Mouse (Mus musculus) limb, embryonic 15.5 days (tissue): Measurements from ENCODE around the gene Fam189a1. TPM values are rescaled to one million over a fixed set of nuclear protein-coding genes. Genes with fewer than 3 reads are reported as not detected.

Experiments
- ATAC-seq: fragments of 200-750 bp; cut with Nextera tagmentation; 2 replicates; pipeline ENCODE4 v1.8.0; 2017; ENCODE audit warnings: low read depth, moderate TSS enrichment; ENCODE audit not compliant: insufficient number of reproducible peaks, low FRiP score, low TSS enrichment
- H3K27ac ChIP-seq: fragments of 300-500 bp; sonication (generic); 2 replicates; pipeline ENCODE4 v1.5.1; 2015; ENCODE audit warnings: moderate library complexity, mild to moderate bottlenecking, inconsistent platforms
- H3K27me3 ChIP-seq: fragments of 300-500 bp; sonication (generic); 2 replicates; pipeline ENCODE4 v1.6.1; 2015; ENCODE audit warnings: inconsistent platforms
- H3K36me3 ChIP-seq: fragments of 300-500 bp; sonication (generic); 2 replicates; pipeline ENCODE4 v1.6.1; 2015; ENCODE audit warnings: inconsistent platforms
- H3K4me1 ChIP-seq: fragments of 300-500 bp; sonication (generic); 2 replicates; pipeline ENCODE4 v1.6.1; 2015; ENCODE audit warnings: inconsistent platforms
- H3K4me2 ChIP-seq: fragments of 300-500 bp; sonication (generic); 2 replicates; pipeline ENCODE4 v1.6.1; 2015; ENCODE audit warnings: mild to moderate bottlenecking, inconsistent platforms
- H3K4me3 ChIP-seq: fragments of 300-500 bp; sonication (generic); 2 replicates; pipeline ENCODE4 v1.5.1; 2015; ENCODE audit warnings: mild to moderate bottlenecking, inconsistent platforms
- H3K9ac ChIP-seq: fragments of 300-500 bp; sonication (generic); 2 replicates; pipeline ENCODE4 v1.6.1; 2015; ENCODE audit warnings: inconsistent platforms
- H3K9me3 ChIP-seq: fragments of 300-500 bp; sonication (generic); 2 replicates; pipeline ENCODE4 v1.6.1; 2016; ENCODE audit warnings: inconsistent platforms
- WGBS: fragments of 180-500 bp; shearing (Covaris S2); methylation state at CpG from one replicate; pipeline ENCODE4 v1.1.7; 2015; 5-methylcytosine and 5-hydroxymethylcytosine counted together
- polyA plus RNA-seq: library from polyadenylated mRNA; unstranded; fragments of >200 nt; fragmentation: Nextera tagmentation; extraction: Ambion mirVana; gene quantifications from 2 replicates; pipeline ENCODE4 v1.2.1, GENCODE M21; 2015

Gene Fam189a1
- polyA plus RNA-seq, 1 experiment from 2014 or later, result 4.9 TPM

- H3K4me1 ChIP-seq, result peaks cover 11% of the 10 kb centered on the region
- no peak overlapping the region for H3K4me3 ChIP-seq
- no peaks in the 10 kb centered on the region for H3K27me3 ChIP-seq
- H3K9ac ChIP-seq, result no peak overlapping the region
- no peaks in the 10 kb centered on the region for H3K36me3 ChIP-seq
- no peak for ATAC-seq
- H3K9me3 ChIP-seq, result no peaks in the 10 kb centered on the region
- WGBS, result 74% methylated on average over 1 of the region's 1 CpGs
- H3K4me2 ChIP-seq, result peak overlapping the region; percentile 43; the same call in 1 of the 2 replicates
- H3K27ac ChIP-seq, result no peak overlapping the region
Measured at GRCm38 (mm10) chr7:64840576-64840895, 315.8 kb downstream of the Fam189a1 start.

GRCm38 (mm10) chr7:64839801-64840575 is 316.4 kb downstream of the Fam189a1 start:
- peaks cover 11% of the 10 kb centered on the region for H3K4me1 ChIP-seq
- peak overlapping the region; percentile 21 for H3K4me3 ChIP-seq
- H3K9me3 ChIP-seq, result no peaks in the 10 kb centered on the region
- peak; percentile 72 for ATAC-seq
- WGBS, result 3% methylated on average over 21 of the region's 21 CpGs
- peak overlapping the region; percentile 43 for H3K4me2 ChIP-seq
- no peaks in the 10 kb centered on the region for H3K36me3 ChIP-seq
- no peak overlapping the region for H3K9ac ChIP-seq
- H3K27ac ChIP-seq, result no peak overlapping the region
- H3K27me3 ChIP-seq, result no peaks in the 10 kb centered on the region

GRCm38 (mm10) chr7:64839281-64839680 is 317.1 kb downstream of the Fam189a1 start:
- Histone ChIP-seq H3K9me3 (no peaks in the 10 kb centered on the region), H3K4me1 (peaks cover 11% of the 10 kb centered on the region), H3K36me3 (no peaks in the 10 kb centered on the region), H3K4me2 (no peak overlapping the region), H3K27me3 (no peaks in the 10 kb centered on the region), H3K9ac (no peak overlapping the region), H3K27ac (no peak overlapping the region), H3K4me3 (no peak overlapping the region)
- ATAC-seq, result no peak
- WGBS, result 51% methylated on average over 2 of the region's 2 CpGs

GRCm38 (mm10) chr7:64830214-64830995 is 326.0 kb downstream of the Fam189a1 start:
- Histone ChIP-seq H3K36me3 (no peaks in the 10 kb centered on the region), H3K4me2 (no peak overlapping the region), H3K4me1 (no peaks in the 10 kb centered on the region), H3K9ac (no peak overlapping the region), H3K27me3 (no peaks in the 10 kb centered on the region), H3K9me3 (no peaks in the 10 kb centered on the region), H3K27ac (no peak overlapping the region), H3K4me3 (no peak overlapping the region)
- ATAC-seq, result no peak
- 40% methylated on average over 5 of the region's 5 CpGs for WGBS

- Histone ChIP-seq H3K27ac (no peak overlapping the region), H3K36me3 (no peaks in the 10 kb centered on the region), H3K4me2 (no peak overlapping the region), H3K27me3 (no peaks in the 10 kb centered on the region), H3K4me1 (no peaks in the 10 kb centered on the region), H3K9me3 (no peaks in the 10 kb centered on the region), H3K9ac (no peak overlapping the region), H3K4me3 (no peak overlapping the region)
- ATAC-seq, result no peak
- WGBS, result 81% methylated on average over 5 of the region's 5 CpGs
Measured at GRCm38 (mm10) chr7:64821081-64821480, 335.3 kb downstream of the Fam189a1 start.

GRCm38 (mm10) chr7:64819683-64820082 is 336.7 kb downstream of the Fam189a1 start:
- Histone ChIP-seq H3K9me3 (no peaks in the 10 kb centered on the region), H3K27ac (no peak overlapping the region), H3K9ac (no peak overlapping the region), H3K27me3 (no peaks in the 10 kb centered on the region), H3K4me3 (no peak overlapping the region), H3K4me2 (no peak overlapping the region), H3K4me1 (no peaks in the 10 kb centered on the region), H3K36me3 (no peaks in the 10 kb centered on the region)
- ATAC-seq, result no peak
- 68% methylated on average over 9 of the region's 9 CpGs for WGBS

GRCm38 (mm10) chr7:64808876-64809275 is 347.5 kb downstream of the Fam189a1 start:
- no peak overlapping the region for H3K4me2 ChIP-seq
- no peaks in the 10 kb centered on the region for H3K36me3 ChIP-seq
- H3K4me3 ChIP-seq, result no peak overlapping the region
- no peaks in the 10 kb centered on the region for H3K4me1 ChIP-seq
- WGBS, result 83% methylated on average over 6 of the region's 6 CpGs
- H3K9me3 ChIP-seq, result no peaks in the 10 kb centered on the region
- H3K27me3 ChIP-seq, result no peaks in the 10 kb centered on the region
- no peak for ATAC-seq
- no peak overlapping the region for H3K9ac ChIP-seq
- no peak overlapping the region for H3K27ac ChIP-seq

- H3K4me3 ChIP-seq, result no peak overlapping the region
- no peak for ATAC-seq
- no peaks in the 10 kb centered on the region; the same call in 1 of the 2 replicates for H3K4me1 ChIP-seq
- H3K9ac ChIP-seq, result no peak overlapping the region
- H3K9me3 ChIP-seq, result no peaks in the 10 kb centered on the region
- H3K27me3 ChIP-seq, result no peaks in the 10 kb centered on the region
- 43% methylated on average over 8 of the region's 8 CpGs for WGBS
- no peaks in the 10 kb centered on the region for H3K36me3 ChIP-seq
- H3K4me2 ChIP-seq, result no peak overlapping the region
- H3K27ac ChIP-seq, result no peak overlapping the region
Measured at GRCm38 (mm10) chr7:64805100-64805499, 351.3 kb downstream of the Fam189a1 start.

GRCm38 (mm10) chr7:64795554-64795953 is 360.8 kb downstream of the Fam189a1 start:
- Histone ChIP-seq H3K9ac (no peak overlapping the region), H3K27ac (no peak overlapping the region), H3K27me3 (no peaks in the 10 kb centered on the region), H3K4me3 (no peak overlapping the region), H3K4me2 (no peak overlapping the region), H3K9me3 (no peaks in the 10 kb centered on the region), H3K36me3 (no peaks in the 10 kb centered on the region), H3K4me1 (no peaks in the 10 kb centered on the region)
- 71% methylated on average over 6 of the region's 6 CpGs for WGBS
- no peak for ATAC-seq

GRCm38 (mm10) chr7:64792031-64792430 is 364.3 kb downstream of the Fam189a1 start:
- no peak overlapping the region for H3K4me2 ChIP-seq
- H3K4me1 ChIP-seq, result no peaks in the 10 kb centered on the region
- no peaks in the 10 kb centered on the region for H3K36me3 ChIP-seq
- WGBS, result 57% methylated on average over 8 of the region's 8 CpGs
- H3K4me3 ChIP-seq, result no peak overlapping the region
- no peak for ATAC-seq
- H3K9ac ChIP-seq, result no peak overlapping the region
- no peaks in the 10 kb centered on the region for H3K9me3 ChIP-seq
- no peaks in the 10 kb centered on the region for H3K27me3 ChIP-seq
- H3K27ac ChIP-seq, result no peak overlapping the region

- no peak for ATAC-seq
- H3K36me3 ChIP-seq, result no peaks in the 10 kb centered on the region
- no peak overlapping the region for H3K27ac ChIP-seq
- H3K9me3 ChIP-seq, result no peaks in the 10 kb centered on the region
- no peaks in the 10 kb centered on the region for H3K4me1 ChIP-seq
- no peaks in the 10 kb centered on the region for H3K27me3 ChIP-seq
- H3K4me2 ChIP-seq, result no peak overlapping the region
- H3K9ac ChIP-seq, result no peak overlapping the region
- H3K4me3 ChIP-seq, result no peak overlapping the region
- 59% methylated on average over 9 of the region's 9 CpGs for WGBS
Measured at GRCm38 (mm10) chr7:64791145-64791544, 365.2 kb downstream of the Fam189a1 start.

GRCm38 (mm10) chr7:64785040-64785439 is 371.3 kb downstream of the Fam189a1 start:
- Histone ChIP-seq H3K9ac (no peak overlapping the region), H3K27ac (no peak overlapping the region), H3K4me3 (no peak overlapping the region), H3K4me2 (no peak overlapping the region), H3K27me3 (no peaks in the 10 kb centered on the region), H3K9me3 (no peaks in the 10 kb centered on the region), H3K4me1 (no peaks in the 10 kb centered on the region), H3K36me3 (no peaks in the 10 kb centered on the region)
- no peak for ATAC-seq
- WGBS, result 53% methylated on average over 3 of the region's 3 CpGs
